Mouse (Mus musculus): ENCODE results near the gene Aacs. TPM values are rescaled to one million over a fixed set of nuclear protein-coding genes. Genes with fewer than 3 reads are reported as not detected.
"Not testable (repeated sequence)": the region's sequence is repeated elsewhere in the genome, so short reads cannot be mapped to it uniquely, and the experiment has no call there.

The Aacs gene
- total RNA-seq (2015) (6.5 and 6.7 TPM in 2 replicates), total RNA-seq (2017) (17.0 and 19.7 TPM in 2 replicates)

GRCm38 (mm10) chr5:125475601-125476285 is at the start of gene Aacs:
TSS of gene Aacs (plus strand) at chr5:125475814.
- ATAC-seq (ENCODE audit: poor library complexity, severe bottlenecking): peak; percentile 98

- ATAC-seq (ENCODE audit: poor library complexity, severe bottlenecking): no peak
Measured at GRCm38 (mm10) chr5:125426343-125426742, 49.3 kb upstream of the Aacs start.

- ATAC-seq (ENCODE audit: poor library complexity, severe bottlenecking): not testable (repeated sequence)
Measured at GRCm38 (mm10) chr5:125432324-125432723, 43.3 kb upstream of the Aacs start.

GRCm38 (mm10) chr5:125433793-125434337 is 41.7 kb upstream of the Aacs start, which contains the start of gene Dhx37:
TSS of gene Dhx37 (minus strand) at chr5:125434121.
- ATAC-seq (ENCODE audit: poor library complexity, severe bottlenecking): peak; percentile 98

GRCm38 (mm10) chr5:125434347-125434746 is 41.3 kb upstream of the Aacs start:
- ATAC-seq (ENCODE audit: poor library complexity, severe bottlenecking): 0 out of 2 replicates have a peak, but pooled peaks have one; percentile 7

GRCm38 (mm10) chr5:125440583-125441233 is 34.9 kb upstream of the Aacs start:
- ATAC-seq (ENCODE audit: poor library complexity, severe bottlenecking): peak; percentile 49

GRCm38 (mm10) chr5:125441234-125442114 is 34.1 kb upstream of the Aacs start, which contains the start of gene Bri3bp:
TSS of gene Bri3bp (plus strand) at chr5:125441568.
- ATAC-seq (ENCODE audit: poor library complexity, severe bottlenecking): peak; percentile 47

GRCm38 (mm10) chr5:125442136-125442995 is 33.2 kb upstream of the Aacs start:
- peak; percentile 57 for ATAC-seq (ENCODE audit: poor library complexity, severe bottlenecking)

- no peak for ATAC-seq (ENCODE audit: poor library complexity, severe bottlenecking)
Measured at GRCm38 (mm10) chr5:125443335-125443734, 32.3 kb upstream of the Aacs start.

- no peak for ATAC-seq (ENCODE audit: poor library complexity, severe bottlenecking)
Measured at GRCm38 (mm10) chr5:125443915-125444314, 31.7 kb upstream of the Aacs start.

GRCm38 (mm10) chr5:125444554-125444953 is 31.1 kb upstream of the Aacs start:
- peak; percentile 75 for ATAC-seq (ENCODE audit: poor library complexity, severe bottlenecking)

GRCm38 (mm10) chr5:125446344-125446743 is 29.3 kb upstream of the Aacs start:
- no peak for ATAC-seq (ENCODE audit: poor library complexity, severe bottlenecking)

GRCm38 (mm10) chr5:125448026-125448425 is 27.6 kb upstream of the Aacs start:
- no peak for ATAC-seq (ENCODE audit: poor library complexity, severe bottlenecking)

GRCm38 (mm10) chr5:125448631-125449030 is 27.0 kb upstream of the Aacs start:
- no peak for ATAC-seq (ENCODE audit: poor library complexity, severe bottlenecking)

- no peak for ATAC-seq (ENCODE audit: poor library complexity, severe bottlenecking)
Measured at GRCm38 (mm10) chr5:125449306-125449705, 26.3 kb upstream of the Aacs start.

- ATAC-seq (ENCODE audit: poor library complexity, severe bottlenecking): no peak
Measured at GRCm38 (mm10) chr5:125452573-125452972, 23.0 kb upstream of the Aacs start.

GRCm38 (mm10) chr5:125456100-125456499 is 19.5 kb upstream of the Aacs start:
- no peak for ATAC-seq (ENCODE audit: poor library complexity, severe bottlenecking)

GRCm38 (mm10) chr5:125457538-125457937 is 18.1 kb upstream of the Aacs start:
- no peak for ATAC-seq (ENCODE audit: poor library complexity, severe bottlenecking)

- no peak for ATAC-seq (ENCODE audit: poor library complexity, severe bottlenecking)
Measured at GRCm38 (mm10) chr5:125460574-125460973, 15.0 kb upstream of the Aacs start.
